Mouse (Mus musculus): ENCODE measurements at regions not wholly inside any gene's neighbourhood (a gene's known extent, or its start where the extent isn't known, plus 50 kb on each side); places are given as distances from the start of the nearest gene placed in this dataset.

DNA sequence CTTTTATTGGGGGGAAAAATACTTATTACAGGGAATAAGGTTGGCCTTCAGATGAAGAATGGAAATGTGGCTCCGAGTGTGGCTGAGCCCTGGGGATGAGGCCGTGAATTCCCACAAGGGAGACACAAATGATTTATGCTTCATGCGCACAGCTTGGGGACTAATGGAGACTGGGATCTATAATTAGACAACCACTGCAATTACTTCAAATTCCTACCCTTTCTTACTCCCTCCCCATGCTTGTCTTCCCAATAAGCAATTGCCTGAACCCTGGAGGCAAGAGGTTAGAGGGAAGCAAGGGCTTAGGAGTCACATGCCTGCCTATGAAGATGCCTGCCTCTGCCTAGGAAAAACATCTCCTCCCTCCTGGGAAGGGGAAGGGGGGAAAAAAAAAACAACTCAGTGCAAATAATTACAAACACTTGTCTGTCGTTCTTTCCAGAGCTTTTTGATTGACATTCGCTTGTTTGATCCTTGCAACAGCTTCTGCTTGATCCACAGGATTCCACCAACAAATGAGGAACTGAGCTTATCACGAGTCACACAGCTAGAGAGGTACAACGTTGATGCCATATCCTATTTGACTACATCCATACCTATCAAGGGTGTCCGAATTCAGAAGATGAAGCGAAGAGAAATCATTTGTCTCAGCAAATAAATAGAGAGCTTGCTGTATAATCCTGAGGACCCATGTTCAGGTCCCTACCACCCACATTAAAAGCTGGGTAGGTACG is 326.1 kb downstream of the Sox9 start:
- TF ChIP-seq CTCF (IDR thresholded peaks at IDR 0.05) (no peak), POLR2A (IDR thresholded peaks at IDR 0.05; ENCODE audit: insufficient read depth, low read depth, low read length) (no peak), EP300 (IDR thresholded peaks at IDR 0.05; ENCODE audit: insufficient read depth, low read depth, low read length) (no peak)
